Mouse (Mus musculus) cortical plate, adult 2 months (tissue): Measurements from ENCODE around the gene Trp53. TPM values are rescaled to one million over a fixed set of nuclear protein-coding genes. Genes with fewer than 3 reads are reported as not detected.
"Not testable (repeated sequence)": the region's sequence is repeated elsewhere in the genome, so short reads cannot be mapped to it uniquely, and the experiment has no call there.

ENCODE experiments used
- H3K27ac ChIP-seq: fragments of 200-500 bp; 2 replicates; pipeline ENCODE4 v1.5.1; 2012; ENCODE audit warnings: low read length, control low read depth, inconsistent platforms; ENCODE audit not compliant: insufficient read depth
- H3K4me1 ChIP-seq: fragments of 200-500 bp; 2 replicates; pipeline ENCODE4 v1.6.1; 2011; ENCODE audit warnings: low read length; ENCODE audit not compliant: control insufficient read depth, insufficient read depth
- H3K4me3 ChIP-seq: fragments of 200-500 bp; 2 replicates; pipeline ENCODE4 v1.5.1; 2011; ENCODE audit warnings: mild to moderate bottlenecking, low read length, control low read depth; ENCODE audit not compliant: insufficient read depth
- CTCF ChIP-seq: fragments of 200-500 bp; IDR thresholded peaks from 2 replicates; pipeline ENCODE4 v1.5.1; 2011; ENCODE audit warnings: mild to moderate bottlenecking, control low read depth, low read length; ENCODE audit not compliant: insufficient read depth; ENCODE audit errors: extremely low read depth
- POLR2A ChIP-seq: fragments of 200-500 bp; IDR thresholded peaks from 2 replicates; pipeline ENCODE4 v1.6.1; 2011; ENCODE audit warnings: mild to moderate bottlenecking, low read length, control low read depth; ENCODE audit not compliant: insufficient read depth; ENCODE audit errors: extremely low read depth
- polyA plus RNA-seq: library from polyadenylated mRNA; depleted of rRNA; stranded (reverse); fragments of >200 nt; gene quantifications from 2 replicates; pipeline ENCODE4 v1.2.3, GENCODE M21; 2012; rRNA removed

The Trp53 gene
- 33.9 and 35.1 TPM in 2 replicates for polyA plus RNA-seq

- peaks cover 9% of the 10 kb centered on the region; the same call in 1 of the 2 replicates for H3K4me1 ChIP-seq
- peak within 1 kb of the TSS; percentile 73 for H3K27ac ChIP-seq
- H3K4me3 ChIP-seq = peak within 1 kb of the TSS; percentile 62
- peak; percentile 59; the same call in 1 of the 2 replicates for TF ChIP-seq POLR2A
- no peak for TF ChIP-seq CTCF
Measured at GRCm38 (mm10) chr11:69580091-69580514, at the start of gene Trp53, which contains the start of gene Wrap53. Gene Trp53 (plus strand): TSS chr11:69580359. Gene Wrap53 (minus strand): TSS chr11:69580255.

- 0 out of 2 replicates have a peak, but pooled peaks have one; percentile 4 for TF ChIP-seq CTCF
- not testable (repeated sequence) for H3K27ac ChIP-seq
Measured at GRCm38 (mm10) chr11:69530755-69531154, 49.4 kb upstream of the Trp53 start.

GRCm38 (mm10) chr11:69532480-69533150 lies 47.5 kb upstream of the Trp53 start:
- Histone ChIP-seq H3K27ac (no peak overlapping the region), H3K4me3 (no peak overlapping the region), H3K4me1 (no peaks in the 10 kb centered on the region)
- TF ChIP-seq CTCF = no peak
- TF ChIP-seq POLR2A = no peak

More at GRCm38 (mm10) chr11:69530755-69531154, 49.4 kb upstream of the Trp53 start:
- not testable (repeated sequence) for H3K4me1 ChIP-seq, H3K4me3 ChIP-seq

GRCm38 (mm10) chr11:69534990-69535389 lies 45.2 kb upstream of the Trp53 start:
- H3K4me3 ChIP-seq = no peak overlapping the region
- no peak for TF ChIP-seq POLR2A
- TF ChIP-seq CTCF = no peak
- no peaks in the 10 kb centered on the region for H3K4me1 ChIP-seq
- H3K27ac ChIP-seq = no peak overlapping the region

- TF ChIP-seq POLR2A (no peak), CTCF (no peak)
- no peaks in the 10 kb centered on the region for H3K4me1 ChIP-seq
- no peak overlapping the region for H3K27ac ChIP-seq
- H3K4me3 ChIP-seq = no peak overlapping the region
Measured at GRCm38 (mm10) chr11:69540700-69541099, 39.5 kb upstream of the Trp53 start.

GRCm38 (mm10) chr11:69541741-69542140 lies 38.4 kb upstream of the Trp53 start:
- H3K4me3 ChIP-seq, H3K4me1 ChIP-seq, H3K27ac ChIP-seq: not testable (repeated sequence)

- Histone ChIP-seq H3K4me1 (no peaks in the 10 kb centered on the region), H3K27ac (no peak overlapping the region), H3K4me3 (no peak overlapping the region)
- TF ChIP-seq CTCF (no peak), POLR2A (no peak)
Measured at GRCm38 (mm10) chr11:69543598-69543997, 36.6 kb upstream of the Trp53 start.

GRCm38 (mm10) chr11:69545957-69546356 lies 34.2 kb upstream of the Trp53 start:
- TF ChIP-seq CTCF = no peak
- no peak for TF ChIP-seq POLR2A
- Histone ChIP-seq H3K4me1 (no peaks in the 10 kb centered on the region), H3K4me3 (peak overlapping the region; percentile 44), H3K27ac (0 out of 2 replicates have a peak overlapping the region, but pooled peaks have one; percentile 73)

- Histone ChIP-seq H3K4me3 (peak overlapping the region; percentile 44), H3K4me1 (no peaks in the 10 kb centered on the region), H3K27ac (peak overlapping the region; percentile 73)
- 0 out of 2 replicates have a peak, but pooled peaks have one; percentile 21 for TF ChIP-seq CTCF
- TF ChIP-seq POLR2A = no peak
Measured at GRCm38 (mm10) chr11:69546423-69547053, 33.6 kb upstream of the Trp53 start.

- Histone ChIP-seq H3K27ac (no peak overlapping the region), H3K4me3 (peak overlapping the region; percentile 44; the same call in 1 of the 2 replicates), H3K4me1 (no peaks in the 10 kb centered on the region)
- TF ChIP-seq CTCF (peak; percentile 33), POLR2A (no peak)
Measured at GRCm38 (mm10) chr11:69547071-69547470, 33.1 kb upstream of the Trp53 start.
